In the genomic region with DNA sequence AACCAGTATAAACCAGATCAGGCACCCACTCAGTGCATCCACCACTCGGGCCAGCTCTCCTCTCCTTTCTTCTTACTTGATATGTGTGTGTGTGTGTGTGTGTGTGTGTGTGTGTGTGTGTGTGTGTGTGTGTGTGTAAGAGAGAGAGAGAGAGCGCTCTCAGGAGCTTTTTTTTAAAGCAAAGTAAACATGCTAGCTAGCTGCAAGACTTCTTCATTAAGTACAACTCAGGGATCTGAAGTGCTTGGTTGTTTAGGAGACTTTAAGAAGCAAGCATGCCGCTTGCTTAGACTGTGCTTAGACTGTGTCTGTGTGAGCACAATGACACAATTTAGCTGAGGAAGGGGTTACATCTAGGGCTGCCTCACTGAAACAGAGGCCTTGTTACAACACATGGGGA, we compare ENCODE assay signal across 19 mouse cellular contexts. TPM values are rescaled to one million over a fixed set of nuclear protein-coding genes. Genes with fewer than 3 reads are reported as not detected.
DNase-seq lines count a peak whose midpoint lies in the region; ATAC-seq lines count a peak whose summit lies in the region.
"Had no signal": no experiment of that assay in that cellular context is flagged by ENCODE, and none has a peak within 500 bp of the region (broad histone marks: within the 10 kb centered on the region; RNA-seq: fewer than 3 reads in every experiment).

No protein-coding gene starts in this region.

- H3K27ac ChIP-seq in embryonic facial prominence, embryonic 15.5 days (replicated peaks): peak overlapping the region; percentile 34; the same call in 1 of the 2 replicates
- no peak overlapping the region for H3K27ac ChIP-seq in embryonic facial prominence, embryonic 10.5 days (replicated peaks)
- peak overlapping the region; percentile 35; the same call in 1 of the 2 replicates for H3K27ac ChIP-seq in lung, embryonic 15.5 days
- peak overlapping the region; percentile 61; the same call in 1 of the 2 replicates for H3K27ac ChIP-seq in limb, embryonic 13.5 days
- peak overlapping the region; percentile 72; the same call in 1 of the 2 replicates for H3K27ac ChIP-seq in stomach, embryonic 16.5 days (ENCODE audit: low read length)
- H3K27ac ChIP-seq: forebrain, embryonic 15.5 days; heart, embryonic 10.5 days had no signal

- H3K9ac ChIP-seq in embryonic facial prominence, embryonic 15.5 days: no peak overlapping the region
- no peak overlapping the region for H3K9ac ChIP-seq in lung, embryonic 15.5 days
- H3K9ac ChIP-seq in limb, embryonic 13.5 days: no peak overlapping the region; the same call in 1 of the 2 replicates
- no peak overlapping the region for H3K9ac ChIP-seq in stomach, embryonic 16.5 days (ENCODE audit: low read length)
- H3K9ac ChIP-seq: forebrain, embryonic 15.5 days had no signal

- DNase-seq in embryonic facial prominence, embryonic 10.5 days (ENCODE audit: low spot score): no peak
- no peak for DNase-seq in lung, postnatal 36 days
- no peak for DNase-seq in spleen, postnatal 4 days (ENCODE audit: low spot score in 2 of 2)
- DNase-seq: adrenal gland, adult 8-10 months; adrenal gland, postnatal 36 days; B cell, adult 2 months; cerebellum, adult 2 months; cerebellum, postnatal 10 days; heart, adult 18-20 months; heart, postnatal 10 days; heart, postnatal 4 days had no signal

- no peaks in the 10 kb centered on the region for H3K9me3 ChIP-seq in embryonic facial prominence, embryonic 15.5 days (replicated peaks)
- H3K9me3 ChIP-seq in embryonic facial prominence, embryonic 10.5 days: no peaks in the 10 kb centered on the region
- H3K9me3 ChIP-seq in lung, embryonic 15.5 days: no peaks in the 10 kb centered on the region
- no peaks in the 10 kb centered on the region for H3K9me3 ChIP-seq in limb, embryonic 13.5 days
- no peaks in the 10 kb centered on the region for H3K9me3 ChIP-seq in stomach, embryonic 16.5 days (replicated peaks; ENCODE audit: control insufficient read depth, low read length)
- H3K9me3 ChIP-seq: forebrain, embryonic 15.5 days; G1E; heart, embryonic 10.5 days had no signal

- H3K27me3 ChIP-seq in embryonic facial prominence, embryonic 15.5 days: no peaks in the 10 kb centered on the region
- no peaks in the 10 kb centered on the region for H3K27me3 ChIP-seq in embryonic facial prominence, embryonic 10.5 days (replicated peaks; ENCODE audit: low read depth, poor library complexity, severe bottlenecking)
- no peaks in the 10 kb centered on the region for H3K27me3 ChIP-seq in lung, embryonic 15.5 days
- H3K27me3 ChIP-seq in limb, embryonic 13.5 days: no peaks in the 10 kb centered on the region
- H3K27me3 ChIP-seq in stomach, embryonic 16.5 days (ENCODE audit: control insufficient read depth, insufficient read depth, low read length): no peaks in the 10 kb centered on the region
- H3K27me3 ChIP-seq: forebrain, embryonic 15.5 days had no signal

- WGBS in embryonic facial prominence, embryonic 15.5 days: 74% methylated on average over 3 of the region's 3 CpGs
- WGBS in embryonic facial prominence, embryonic 10.5 days: 91% methylated on average over 3 of the region's 3 CpGs
- WGBS in lung, embryonic 15.5 days: 42% methylated on average over 3 of the region's 3 CpGs
- WGBS in limb, embryonic 13.5 days: 67% methylated on average over 3 of the region's 3 CpGs
- 63% methylated on average over 3 of the region's 3 CpGs for WGBS in stomach, embryonic 16.5 days

- no peak overlapping the region for H3K4me2 ChIP-seq in embryonic facial prominence, embryonic 15.5 days (replicated peaks)
- no peak overlapping the region for H3K4me2 ChIP-seq in lung, embryonic 15.5 days
- no peak overlapping the region for H3K4me2 ChIP-seq in limb, embryonic 13.5 days (replicated peaks)
- H3K4me2 ChIP-seq in stomach, embryonic 16.5 days (ENCODE audit: low read depth, low read length): no peak overlapping the region
- H3K4me2 ChIP-seq: forebrain, embryonic 15.5 days had no signal

- no peak for ATAC-seq in embryonic facial prominence, embryonic 15.5 days (ENCODE audit: insufficient number of reproducible peaks, low FRiP score, low TSS enrichment, low read depth)
- ATAC-seq in lung, embryonic 15.5 days (ENCODE audit: borderline replicate concordance, extremely low read depth, low FRiP score, low TSS enrichment): no peak
- no peak for ATAC-seq in limb, embryonic 13.5 days (ENCODE audit: low FRiP score, low read depth)
- no peak for ATAC-seq in stomach, embryonic 16.5 days (ENCODE audit: insufficient read depth, low FRiP score)
- ATAC-seq: CD4-positive, CD25-positive, alpha-beta regulatory T cell, adult 4 months; forebrain, embryonic 15.5 days had no signal

- H3K4me1 ChIP-seq in embryonic facial prominence, embryonic 15.5 days: no peaks in the 10 kb centered on the region
- H3K4me1 ChIP-seq in embryonic facial prominence, embryonic 10.5 days: peaks cover 16% of the 10 kb centered on the region; the same call in 1 of the 2 replicates
- no peaks in the 10 kb centered on the region for H3K4me1 ChIP-seq in lung, embryonic 15.5 days
- no peaks in the 10 kb centered on the region for H3K4me1 ChIP-seq in limb, embryonic 13.5 days
- no peaks in the 10 kb centered on the region for H3K4me1 ChIP-seq in stomach, embryonic 16.5 days (ENCODE audit: control insufficient read depth, insufficient read depth, low read length)
- H3K4me1 ChIP-seq: forebrain, embryonic 15.5 days had no signal

- peaks cover 5% of the 10 kb centered on the region; the same call in 1 of the 2 replicates for H3K36me3 ChIP-seq in embryonic facial prominence, embryonic 15.5 days
- H3K36me3 ChIP-seq in embryonic facial prominence, embryonic 10.5 days (replicated peaks): peaks cover 32% of the 10 kb centered on the region
- H3K36me3 ChIP-seq in lung, embryonic 15.5 days: 0 out of 2 replicates have a peak, but pooled peaks cover 2% of the 10 kb centered on the region
- H3K36me3 ChIP-seq in limb, embryonic 13.5 days: peaks cover 7% of the 10 kb centered on the region
- H3K36me3 ChIP-seq in stomach, embryonic 16.5 days (ENCODE audit: control insufficient read depth, insufficient read depth, low read length): no peaks in the 10 kb centered on the region
- H3K36me3 ChIP-seq: forebrain, embryonic 15.5 days; G1E; heart, embryonic 10.5 days had no signal

- H3K4me3 ChIP-seq in embryonic facial prominence, embryonic 15.5 days (replicated peaks): no peak overlapping the region
- H3K4me3 ChIP-seq in embryonic facial prominence, embryonic 10.5 days: no peak overlapping the region
- no peak overlapping the region for H3K4me3 ChIP-seq in lung, embryonic 15.5 days
- H3K4me3 ChIP-seq in limb, embryonic 13.5 days: no peak overlapping the region
- no peak overlapping the region for H3K4me3 ChIP-seq in stomach, embryonic 16.5 days (replicated peaks; ENCODE audit: low read length)
- H3K4me3 ChIP-seq: forebrain, embryonic 15.5 days; heart, embryonic 10.5 days had no signal

RNA-seq across cellular contexts. Expression of a gene that starts 12.9 kb away (rescaled TPM):
- polyA plus RNA-seq in embryonic facial prominence, embryonic 15.5 days (2015; fragmentation: Nextera tagmentation; extraction: Ambion mirVana): 32.3 and 37.3 TPM in 2 replicates
- polyA plus RNA-seq in embryonic facial prominence, embryonic 10.5 days (2016; fragmentation: Nextera tagmentation; extraction: Ambion mirVana): 0.96 and 1.0 TPM in 2 replicates
- polyA plus RNA-seq in lung, embryonic 15.5 days (2015; fragmentation: Nextera tagmentation; extraction: Ambion mirVana): 3.9 and 4.6 TPM in 2 replicates
- polyA plus RNA-seq in limb, embryonic 13.5 days (2015; fragmentation: Nextera tagmentation; extraction: Ambion mirVana): 6.5 and 7.0 TPM in 2 replicates
- 54.8 and 76.5 TPM in 2 replicates for polyA plus RNA-seq in stomach, embryonic 16.5 days (2015; fragmentation: Nextera tagmentation; extraction: Ambion mirVana)
- polyA plus RNA-seq: CD4-positive, CD25-positive, alpha-beta regulatory T cell, adult 4 months; G1E had no signal

RNA-seq across cellular contexts. Expression of a gene that starts 46.1 kb away (rescaled TPM):
- 36.4 and 45.6 TPM in 2 replicates for polyA plus RNA-seq in embryonic facial prominence, embryonic 15.5 days (2015; fragmentation: Nextera tagmentation; extraction: Ambion mirVana)
- 42.0 and 42.9 TPM in 2 replicates for polyA plus RNA-seq in embryonic facial prominence, embryonic 10.5 days (2016; fragmentation: Nextera tagmentation; extraction: Ambion mirVana)
- polyA plus RNA-seq in lung, embryonic 15.5 days (2015; fragmentation: Nextera tagmentation; extraction: Ambion mirVana): 36.9 and 39.7 TPM in 2 replicates
- polyA plus RNA-seq in limb, embryonic 13.5 days (2015; fragmentation: Nextera tagmentation; extraction: Ambion mirVana): 33.5 and 34.6 TPM in 2 replicates
- 28.3 and 36.2 TPM in 2 replicates for polyA plus RNA-seq in stomach, embryonic 16.5 days (2015; fragmentation: Nextera tagmentation; extraction: Ambion mirVana)

RNA-seq across cellular contexts. Expression of a gene that starts 49.7 kb away (rescaled TPM):
- 36.0 and 36.9 TPM in 2 replicates for polyA plus RNA-seq in embryonic facial prominence, embryonic 15.5 days (2015; fragmentation: Nextera tagmentation; extraction: Ambion mirVana)
- polyA plus RNA-seq in embryonic facial prominence, embryonic 10.5 days (2016; fragmentation: Nextera tagmentation; extraction: Ambion mirVana): 20.7 and 22.2 TPM in 2 replicates
- 31.9 and 32.0 TPM in 2 replicates for polyA plus RNA-seq in lung, embryonic 15.5 days (2015; fragmentation: Nextera tagmentation; extraction: Ambion mirVana)
- polyA plus RNA-seq in limb, embryonic 13.5 days (2015; fragmentation: Nextera tagmentation; extraction: Ambion mirVana): 26.2 and 29.5 TPM in 2 replicates
- 37.6 and 44.2 TPM in 2 replicates for polyA plus RNA-seq in stomach, embryonic 16.5 days (2015; fragmentation: Nextera tagmentation; extraction: Ambion mirVana)
